Mouse (Mus musculus): ENCODE data around the gene Dad1.

- TF ChIP-seq POLR2A (IDR thresholded peaks at IDR 0.05; ENCODE audit: borderline replicate concordance, low read depth, low read length) (no peak), CTCF (IDR thresholded peaks at IDR 0.05; ENCODE audit: low read depth, low read length) (no peak)
Measured at GRCm38 (mm10) chr14:54284839-54285238, 30.9 kb upstream of the Dad1 start, which contains the start of gene Olfr49.

Measured in bone marrow macrophage, adult 2 months (primary cell).